Mouse (Mus musculus): Measurements from ENCODE around the gene Ube2q1.
"Not testable (repeated sequence)": the region's sequence is repeated elsewhere in the genome, so short reads cannot be mapped to it uniquely, and the experiment has no call there.

Ube2q1 gene

DNA sequence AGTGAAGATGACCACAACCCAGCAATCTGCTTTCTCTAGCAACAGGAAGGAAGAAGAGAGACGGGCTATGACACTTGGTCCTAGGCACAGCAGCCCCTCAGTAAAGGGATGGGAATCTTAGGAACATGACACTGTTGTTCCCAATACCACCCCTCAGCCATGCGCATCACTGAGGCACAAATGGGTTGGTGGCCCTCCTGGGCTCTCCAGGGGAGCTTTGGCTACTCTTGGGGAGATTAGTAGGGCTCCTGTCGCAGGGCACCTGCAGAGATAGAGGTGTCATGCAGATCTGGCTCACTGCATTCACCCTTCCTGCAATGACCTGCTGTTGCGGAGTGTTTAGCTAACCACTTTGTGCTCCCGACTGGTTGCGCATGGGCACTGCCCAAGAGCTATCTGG is 12.9 kb downstream of the Ube2q1 start:
- in situ Hi-C loops (cut with MboI; ENCODE audit: low sequenced_read_pairs): loop anchor here (5.0 kb wide), 1 partner anchor 66 kb away; no protein-coding TSS in a partner anchor

DNA sequence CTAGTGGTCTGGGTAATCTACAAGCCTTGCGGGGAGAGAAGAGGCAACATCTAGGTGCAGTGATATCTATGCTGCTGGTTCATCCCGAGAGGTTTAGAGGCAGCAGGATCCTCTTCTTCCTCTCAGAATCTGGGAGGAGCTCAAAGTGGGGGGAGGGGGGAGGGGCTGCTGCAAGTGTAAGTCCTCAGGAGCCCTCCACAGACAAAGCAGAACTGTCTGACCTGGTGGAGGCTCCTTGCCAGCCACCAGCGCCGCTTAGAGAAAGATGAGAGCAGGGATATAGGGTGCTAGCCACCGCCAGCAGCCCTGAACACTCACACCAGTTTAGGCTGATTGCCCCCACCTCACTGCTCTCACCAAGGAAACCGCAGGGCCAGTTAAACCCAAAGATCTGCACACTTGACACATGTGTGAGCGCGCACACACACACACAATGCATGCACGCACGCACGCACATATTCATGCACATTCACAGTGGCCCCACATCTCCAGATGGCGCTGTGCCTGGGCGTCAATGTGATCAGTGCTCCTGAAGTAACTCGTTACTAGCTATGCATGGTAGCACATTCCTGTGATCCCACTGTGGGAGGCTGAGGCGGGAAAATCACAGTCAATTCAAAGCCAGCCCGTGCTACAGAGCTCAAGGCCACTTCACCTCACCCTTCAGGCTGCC is 15.4 kb downstream of the Ube2q1 start:
- in situ Hi-C loops (cut with MboI; ENCODE audit: low sequenced_read_pairs): loop anchor here (5.0 kb wide), 1 partner anchor 63 kb away; no protein-coding TSS in a partner anchor

DNA sequence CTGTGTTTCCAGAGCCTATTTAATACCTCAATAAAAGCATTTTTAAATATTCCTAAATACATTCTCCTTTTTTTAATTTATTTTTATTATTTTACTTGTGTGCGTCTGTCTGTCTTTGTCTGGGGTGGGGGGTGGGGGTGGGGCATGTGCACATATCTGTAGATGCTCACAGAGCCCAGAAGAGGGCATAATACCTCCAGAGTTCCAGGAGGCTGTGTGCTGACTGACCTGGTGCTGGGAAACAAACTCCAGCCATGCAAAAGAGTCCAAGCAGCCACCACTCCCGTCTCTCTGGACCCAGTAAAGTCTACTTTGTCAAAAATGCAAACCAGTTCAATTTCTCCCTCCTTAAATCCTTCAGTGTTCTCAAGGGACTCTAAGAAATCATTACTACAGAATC is 21.2 kb downstream of the Ube2q1 start:
- in situ Hi-C loops (cut with MboI; ENCODE audit: low sequenced_read_pairs): no loop called here

DNA sequence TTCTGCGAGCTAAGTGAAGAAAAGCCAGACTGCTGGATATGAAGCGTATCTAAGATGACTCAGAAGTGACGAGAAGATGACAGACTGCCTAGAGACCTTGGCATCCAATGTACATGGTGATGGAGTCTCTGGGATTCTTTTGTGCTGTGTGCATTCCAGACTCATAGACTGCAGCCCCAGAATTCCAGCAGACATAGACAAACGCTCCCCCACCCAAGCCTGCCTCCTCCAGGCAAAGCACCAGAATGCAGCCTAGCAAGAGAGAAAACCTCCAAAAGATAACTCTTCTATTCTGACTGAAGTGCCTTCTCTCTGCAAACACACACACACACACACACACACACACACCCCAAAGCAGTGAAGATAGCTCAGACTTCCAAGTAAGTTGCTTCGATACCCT is 22.3 kb downstream of the Ube2q1 start:
- in situ Hi-C loops (cut with MboI; ENCODE audit: low sequenced_read_pairs): no loop called here

DNA sequence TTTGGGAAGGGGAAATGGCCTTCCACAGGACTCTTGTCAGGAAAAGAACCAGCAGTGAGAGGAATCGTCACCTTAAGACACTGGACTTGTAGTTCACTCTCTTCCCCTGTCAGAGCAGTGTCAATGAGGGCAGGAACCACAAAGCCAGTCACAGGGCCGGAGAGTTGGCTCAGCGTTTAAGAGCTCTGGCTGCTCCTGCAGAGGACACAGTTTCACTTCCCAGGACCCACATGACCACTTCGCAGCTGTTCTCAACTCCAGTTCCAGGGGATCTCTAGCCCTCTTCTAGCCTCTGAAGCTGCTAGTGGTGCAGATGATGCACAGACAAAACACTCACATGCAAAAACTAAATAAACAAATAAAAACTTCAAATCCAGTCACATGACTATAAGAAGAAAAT is 22.9 kb downstream of the Ube2q1 start:
- in situ Hi-C loops (cut with MboI; ENCODE audit: low sequenced_read_pairs): no loop called here

DNA sequence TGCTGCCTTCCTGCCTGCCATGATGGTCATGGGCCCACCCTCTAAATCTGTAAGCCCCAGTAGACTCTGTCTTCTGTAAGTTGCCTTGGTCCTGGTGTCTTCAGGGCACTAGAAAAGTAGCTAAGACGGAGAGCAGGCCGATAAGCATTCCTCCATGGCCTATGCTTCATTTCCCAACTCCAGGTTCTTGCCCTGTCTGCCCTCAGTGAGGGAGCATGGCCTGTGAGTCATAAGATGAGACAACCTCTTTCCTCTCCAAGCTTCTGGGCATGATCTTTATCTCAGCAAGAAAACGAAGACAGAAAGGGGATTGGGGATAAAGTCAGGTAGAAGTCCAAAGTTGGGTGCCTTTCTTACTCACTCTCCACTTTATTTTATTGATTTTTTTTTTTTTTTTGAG is 25.1 kb downstream of the Ube2q1 start:
- in situ Hi-C loops (cut with MboI; ENCODE audit: low sequenced_read_pairs): no loop called here

DNA sequence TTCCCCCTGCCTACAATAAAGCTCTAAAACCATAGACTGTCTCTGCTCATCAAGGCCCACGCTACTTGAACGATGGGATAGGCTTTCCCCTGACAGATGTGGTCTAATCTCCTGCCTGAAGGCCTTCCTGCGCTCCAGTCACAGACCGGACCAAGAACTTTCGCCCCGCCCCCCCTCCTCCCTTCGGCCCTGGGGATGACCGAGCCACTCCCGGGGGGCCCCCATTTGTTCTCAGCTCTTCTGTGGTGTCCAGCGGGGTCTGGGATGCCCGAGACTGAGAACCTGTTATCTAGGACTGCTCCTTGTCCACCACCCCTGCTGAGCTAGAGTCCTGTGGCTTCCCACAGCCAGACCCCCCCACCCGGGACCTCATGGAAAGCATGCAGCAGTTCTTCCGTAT is 26.1 kb downstream of the Ube2q1 start:
- in situ Hi-C loops (cut with MboI; ENCODE audit: low sequenced_read_pairs): no loop called here

DNA sequence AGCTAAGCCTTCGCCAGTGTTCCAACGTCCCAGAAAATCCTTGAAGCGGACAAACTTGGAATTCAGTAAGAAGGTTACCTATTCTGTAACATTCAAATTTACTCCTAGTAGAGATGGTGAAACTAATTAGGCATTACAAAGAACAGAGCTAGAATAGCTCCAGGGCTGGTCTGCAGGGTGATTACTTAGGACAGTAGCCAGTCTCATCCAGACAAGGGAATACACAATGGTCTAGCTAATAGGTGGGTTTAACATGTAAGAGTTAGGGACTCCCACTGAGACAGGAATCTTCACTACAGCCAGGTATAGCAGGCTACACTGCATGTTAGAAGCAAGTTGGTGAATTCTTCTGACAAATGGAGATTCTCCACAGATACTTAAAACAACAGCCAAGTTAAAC is 26.7 kb downstream of the Ube2q1 start:
- in situ Hi-C loops (cut with MboI; ENCODE audit: low sequenced_read_pairs): not testable (repeated sequence)

DNA sequence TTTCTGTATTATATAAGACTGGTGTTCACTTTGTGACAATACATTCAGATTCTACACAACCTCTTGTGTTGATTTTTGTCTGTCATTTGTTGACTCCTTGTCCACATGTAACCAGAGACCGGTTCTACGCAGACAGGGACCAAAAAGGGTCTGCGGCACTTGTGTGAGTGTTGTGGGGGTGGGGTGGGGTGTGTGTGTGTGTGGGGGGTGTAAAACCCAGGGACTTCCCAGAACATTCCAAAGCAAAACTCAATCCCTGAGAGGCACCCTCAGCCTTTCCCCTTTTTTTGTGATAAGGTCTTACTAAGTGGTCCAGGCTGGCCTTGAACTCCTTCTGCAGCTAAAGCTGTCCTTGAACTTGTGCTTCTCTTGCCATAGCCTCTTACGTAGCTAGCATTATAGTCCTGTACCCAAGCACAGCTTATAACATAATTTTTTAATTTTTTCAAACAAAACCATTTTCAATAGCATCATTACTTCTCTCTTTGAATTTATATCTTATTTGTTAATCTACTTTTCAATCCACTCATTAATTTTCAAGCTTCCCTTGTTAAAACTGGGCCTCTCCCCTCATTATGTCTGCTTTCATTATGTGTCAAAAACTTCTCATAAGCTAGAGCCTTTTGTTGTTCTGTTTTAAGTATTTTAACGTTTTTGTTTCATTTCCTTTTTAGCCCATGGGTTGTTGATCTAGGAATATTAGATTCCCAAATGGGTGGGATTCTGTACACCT is 27.5 kb downstream of the Ube2q1 start:
- in situ Hi-C loops (cut with MboI; ENCODE audit: low sequenced_read_pairs): no loop called here

DNA sequence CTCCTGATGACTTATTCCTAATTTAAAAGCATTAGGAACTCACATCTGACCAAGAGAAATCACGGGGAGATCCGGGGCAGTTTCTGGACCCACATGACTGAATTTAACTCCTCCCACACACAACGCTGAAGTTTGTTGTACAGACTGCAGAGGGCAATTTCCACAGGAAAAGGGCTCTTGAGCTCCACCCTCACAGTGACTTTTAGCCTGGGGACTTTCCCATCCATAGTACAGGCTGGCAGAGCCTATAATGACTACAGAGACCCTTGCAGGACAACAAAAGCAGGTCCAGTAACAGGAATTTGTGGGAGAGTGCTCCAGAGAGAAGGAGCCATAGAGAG is 28.1 kb downstream of the Ube2q1 start:
- in situ Hi-C loops (cut with MboI; ENCODE audit: low sequenced_read_pairs): no loop called here

DNA sequence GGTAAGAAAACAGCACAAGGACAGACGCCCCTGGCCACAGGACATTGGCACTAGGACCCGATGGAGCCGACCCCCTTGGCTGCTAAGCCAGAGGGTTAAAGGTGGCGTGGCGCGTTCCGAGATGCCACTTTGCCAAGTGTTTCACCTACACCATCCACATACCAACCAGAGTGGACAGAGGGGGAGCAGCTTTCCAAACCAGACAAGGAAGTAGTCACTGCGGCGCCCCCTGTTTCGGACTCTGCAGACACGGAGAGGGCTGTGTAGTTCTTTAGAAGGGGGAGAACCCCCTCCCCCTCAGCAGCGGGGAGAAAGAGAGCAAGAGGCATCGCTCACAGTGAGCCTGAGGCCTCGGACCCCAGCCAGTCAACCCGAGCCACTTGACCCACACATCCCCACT is 29.5 kb downstream of the Ube2q1 start:
- in situ Hi-C loops (cut with MboI; ENCODE audit: low sequenced_read_pairs): no loop called here

DNA sequence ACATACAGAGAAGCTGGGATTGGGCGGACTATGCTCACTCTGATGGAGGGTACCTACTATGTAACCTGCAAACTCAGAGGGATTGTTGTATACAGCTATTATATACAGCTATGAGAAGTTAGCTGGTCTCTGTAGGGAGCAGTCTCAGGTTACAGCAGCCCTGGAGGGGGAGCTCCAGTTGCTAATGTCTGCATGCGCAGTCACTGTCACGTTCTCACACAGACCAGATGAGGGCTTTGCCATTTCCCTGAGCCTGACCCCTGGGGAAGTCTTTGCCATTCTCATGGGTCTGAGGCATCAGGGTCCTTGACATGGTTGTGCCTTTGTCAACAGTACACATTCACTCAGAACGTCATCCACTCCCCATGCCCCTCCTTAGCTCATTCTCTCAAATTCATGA is 31.8 kb downstream of the Ube2q1 start:
- in situ Hi-C loops (cut with MboI; ENCODE audit: low sequenced_read_pairs): no loop called here

DNA sequence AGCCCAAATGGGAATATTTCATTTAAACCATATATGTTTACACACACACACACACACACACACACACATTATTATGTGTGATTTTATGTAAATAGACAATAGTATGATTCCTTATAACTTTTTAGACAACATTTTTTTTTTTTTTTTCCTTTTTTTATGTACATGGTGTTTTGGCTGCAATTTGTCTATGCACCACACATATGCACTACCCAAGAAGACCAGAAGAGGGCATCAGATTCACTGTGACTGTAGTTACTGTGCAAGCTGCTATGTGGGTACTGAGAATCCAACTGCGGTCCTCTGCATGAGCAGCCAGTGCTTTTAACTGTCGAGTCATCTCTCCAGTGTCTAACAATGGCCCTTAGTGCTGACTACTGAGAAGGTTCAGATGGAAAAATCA is 33.3 kb downstream of the Ube2q1 start:
- in situ Hi-C loops (cut with MboI; ENCODE audit: low sequenced_read_pairs): no loop called here

DNA sequence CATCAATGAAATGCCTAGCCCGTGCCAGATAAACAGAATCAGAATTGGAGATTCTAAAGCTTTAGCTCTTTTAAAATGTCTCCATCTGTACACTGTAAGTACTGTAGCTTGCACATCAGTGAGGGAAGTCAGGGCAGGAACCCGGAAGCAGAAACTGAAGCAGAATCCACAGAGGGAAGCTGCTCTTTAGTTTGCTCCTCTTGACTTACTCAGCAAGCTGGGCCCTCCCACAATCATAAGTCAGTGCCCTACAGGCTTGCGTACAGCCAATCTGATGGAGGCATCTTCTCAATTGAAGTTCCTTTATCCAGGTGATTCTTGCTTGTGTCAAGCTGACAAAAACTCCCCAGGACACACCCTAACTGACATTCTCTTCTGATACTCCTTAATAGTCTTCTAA is 33.8 kb downstream of the Ube2q1 start:
- in situ Hi-C loops (cut with MboI; ENCODE audit: low sequenced_read_pairs): no loop called here

DNA sequence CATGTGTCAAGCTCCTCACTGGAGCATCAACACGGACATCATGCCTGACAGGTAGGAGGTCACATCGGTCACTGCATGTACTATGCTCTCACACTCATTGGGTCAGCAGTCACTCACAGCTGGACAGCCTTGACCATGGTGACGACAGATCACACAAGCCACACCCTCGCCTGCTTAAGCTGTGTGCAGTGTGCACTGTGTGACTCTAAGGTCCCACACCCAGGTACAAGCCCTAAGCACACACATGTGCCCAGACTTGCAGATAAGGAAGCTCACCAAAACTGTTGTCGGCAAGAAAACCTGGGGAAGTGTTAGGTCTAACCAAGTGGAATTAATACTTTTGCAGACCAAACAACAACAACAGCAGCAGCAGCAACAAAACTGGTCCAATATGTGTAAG is 34.5 kb downstream of the Ube2q1 start:
- in situ Hi-C loops (cut with MboI; ENCODE audit: low sequenced_read_pairs): no loop called here

DNA sequence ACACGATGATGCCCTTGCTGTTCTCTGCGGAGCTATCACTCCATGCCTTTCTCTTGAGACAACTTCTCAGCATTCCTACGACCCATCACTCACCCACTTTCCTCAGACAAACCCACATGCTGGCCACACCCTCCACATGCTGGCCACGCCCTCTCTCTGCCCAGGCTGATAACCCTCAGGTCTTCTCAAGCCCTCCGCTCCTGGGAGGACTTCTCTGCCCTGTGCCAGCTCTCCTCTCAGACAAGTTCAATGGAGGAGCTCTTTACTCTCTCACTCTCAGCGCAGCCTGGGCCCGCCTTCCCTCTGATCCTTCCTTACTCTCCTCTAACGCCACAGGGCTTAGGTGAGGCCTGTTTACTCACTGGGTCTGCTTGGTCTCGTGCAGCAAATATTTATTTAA is 35.2 kb downstream of the Ube2q1 start:
- in situ Hi-C loops (cut with MboI; ENCODE audit: low sequenced_read_pairs): no loop called here

DNA sequence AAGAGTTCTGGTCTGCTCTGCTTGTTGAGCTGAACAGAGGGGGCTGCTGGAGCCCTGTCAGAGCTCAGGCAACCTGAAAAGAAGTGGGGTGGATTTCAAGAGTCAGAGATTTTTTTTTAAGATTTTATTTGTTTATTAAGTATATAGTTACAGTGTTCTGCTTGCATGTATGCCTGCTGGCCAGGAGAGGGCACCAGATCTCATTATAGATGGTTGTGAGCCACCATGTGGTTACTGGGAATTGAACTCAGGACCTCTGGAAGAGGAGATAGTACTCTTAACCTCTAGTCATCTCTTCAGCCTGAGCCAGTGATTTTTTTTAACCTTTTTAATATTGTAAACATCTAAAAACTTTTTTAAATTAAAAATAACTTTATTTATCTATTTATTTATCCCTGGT is 37.4 kb downstream of the Ube2q1 start:
- in situ Hi-C loops (cut with MboI; ENCODE audit: low sequenced_read_pairs): no loop called here

DNA sequence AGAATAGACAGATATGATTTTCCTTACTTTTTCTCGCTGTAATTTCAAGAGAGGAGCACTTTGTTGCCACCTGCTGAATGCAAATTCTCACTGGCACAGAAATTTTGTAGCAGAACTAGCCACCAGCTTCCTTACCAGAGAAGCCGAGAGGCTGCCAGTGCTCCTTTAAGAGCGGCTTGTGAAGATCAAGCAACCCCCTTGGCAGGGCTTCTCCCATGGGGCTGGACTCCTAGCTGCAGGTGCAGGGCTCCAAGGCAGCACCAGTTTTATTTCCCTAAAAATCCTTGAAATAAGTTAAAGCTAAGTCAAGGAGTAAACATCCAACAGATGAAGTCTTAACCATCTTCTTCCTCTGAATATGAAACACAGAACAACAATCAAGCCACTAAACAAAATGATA is 38.8 kb downstream of the Ube2q1 start:
- in situ Hi-C loops (cut with MboI; ENCODE audit: low sequenced_read_pairs): no loop called here

DNA sequence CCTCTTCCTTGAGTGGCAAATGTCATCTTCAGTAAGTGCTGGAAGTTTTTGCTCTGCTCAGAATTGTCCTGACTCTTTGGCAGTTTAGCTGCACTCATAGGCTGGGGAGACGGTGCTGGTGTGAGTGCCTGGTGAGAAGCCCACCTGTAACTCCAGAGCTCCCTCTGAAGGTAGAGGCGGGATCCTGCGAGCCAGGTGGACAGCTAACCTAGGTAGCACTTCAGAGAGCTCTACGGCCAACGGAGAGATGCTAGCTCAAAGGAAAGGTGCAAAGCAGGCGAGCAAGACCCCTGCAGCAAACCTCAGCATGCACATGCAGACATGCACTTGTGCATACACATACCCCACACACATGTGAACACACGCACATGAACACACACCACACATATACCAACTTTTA is 40.6 kb downstream of the Ube2q1 start:
- in situ Hi-C loops (cut with MboI; ENCODE audit: low sequenced_read_pairs): no loop called here

DNA sequence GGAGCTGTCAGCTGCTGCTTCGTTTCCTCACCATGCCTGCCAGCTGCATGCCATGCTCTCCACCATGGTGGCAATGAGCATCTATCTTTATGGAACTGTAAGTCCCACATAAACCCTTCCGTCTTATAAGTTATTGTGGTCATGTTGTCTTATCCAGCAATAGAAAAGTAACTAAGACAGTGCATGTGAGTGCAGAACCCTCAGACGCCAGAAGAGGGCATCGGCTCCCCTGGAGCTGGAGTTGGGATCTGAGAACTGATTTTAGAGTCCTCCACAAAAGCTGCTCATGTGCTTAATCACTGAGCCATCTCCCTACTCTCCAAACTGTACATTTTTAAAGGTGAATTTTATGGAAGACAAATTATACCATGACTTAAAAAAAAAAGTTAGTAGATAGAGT is 43.6 kb downstream of the Ube2q1 start:
- in situ Hi-C loops (cut with MboI; ENCODE audit: low sequenced_read_pairs): no loop called here

DNA sequence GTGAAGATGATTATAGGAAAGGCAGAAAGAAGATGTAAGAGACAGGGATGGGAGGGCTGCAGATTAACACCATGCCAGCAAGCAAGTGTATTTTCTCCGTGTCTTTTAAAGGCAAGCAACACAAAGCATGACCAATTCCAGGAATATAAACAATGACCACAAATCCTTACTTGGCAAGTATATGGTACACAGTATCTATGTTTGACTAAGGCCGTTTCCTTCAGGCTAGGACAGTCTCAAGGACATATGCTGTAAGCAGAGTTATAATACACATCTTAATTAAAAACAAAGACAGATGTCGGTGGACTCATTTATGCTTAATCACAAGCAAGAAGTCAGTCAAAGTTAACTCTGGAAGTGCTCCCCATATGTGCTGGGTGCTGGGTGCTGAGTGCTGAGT is 45.2 kb downstream of the Ube2q1 start:
- in situ Hi-C loops (cut with MboI; ENCODE audit: low sequenced_read_pairs): no loop called here

DNA sequence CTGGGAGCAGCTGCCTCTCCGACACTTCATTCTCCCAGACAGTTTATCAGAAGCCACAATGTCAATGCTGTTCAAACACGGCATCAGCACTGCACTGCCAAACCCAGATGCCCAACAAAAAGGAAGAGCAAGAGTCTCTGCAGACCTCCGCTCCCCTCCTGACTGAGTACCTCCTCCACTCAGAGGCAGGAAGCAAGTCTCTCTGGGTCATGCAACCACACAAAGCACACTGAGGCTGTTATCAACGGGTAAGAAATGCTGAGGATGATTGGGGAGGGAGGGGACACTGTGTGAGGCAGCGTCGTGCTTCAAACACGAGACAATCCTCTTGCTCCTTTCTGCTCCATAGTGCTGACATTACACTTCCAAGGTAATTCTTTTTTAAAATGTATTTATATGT is 46.5 kb downstream of the Ube2q1 start:
- in situ Hi-C loops (cut with MboI; ENCODE audit: low sequenced_read_pairs): no loop called here

Measured in CH12F3 (cell line).